Mouse (Mus musculus) megakaryocyte, embryonic 14.5 days (primary cell): Measurements from ENCODE around the gene Fermt2. TPM values are rescaled to one million over a fixed set of nuclear protein-coding genes. Genes with fewer than 3 reads are reported as not detected.

Source experiments
- H3K27me3 ChIP-seq: replicated peaks from 2 replicates; pipeline ENCODE3; 2012; ENCODE audit warnings: inconsistent platforms
- H3K36me3 ChIP-seq: replicated peaks from 2 replicates; pipeline ENCODE3; 2012; ENCODE audit warnings: low read length, inconsistent platforms, mixed read lengths
- H3K4me1 ChIP-seq: 2 replicates; pipeline ENCODE4 v1.6.1; 2012; ENCODE audit warnings: inconsistent platforms
- H3K4me3 ChIP-seq: replicated peaks from 2 replicates; pipeline ENCODE3; 2012; ENCODE audit warnings: moderate library complexity, mild to moderate bottlenecking, inconsistent platforms
- H3K9me3 ChIP-seq: 2 replicates; pipeline ENCODE4 v1.6.1; 2012; ENCODE audit warnings: inconsistent platforms
- FLI1 ChIP-seq: IDR thresholded peaks from 2 replicates; pipeline ENCODE4 v1.6.1; 2012; ENCODE audit warnings: low read length, inconsistent platforms, mixed read lengths
- GATA1 ChIP-seq: IDR thresholded peaks from 3 replicates; pipeline ENCODE4 v1.6.1; 2012; ENCODE audit warnings: mixed read lengths, low read length, inconsistent platforms, borderline replicate concordance
- polyA plus RNA-seq: library from polyadenylated mRNA; stranded (reverse); fragments of >175 nt; gene quantifications from 2 replicates; pipeline ENCODE4 v1.2.3, GENCODE M21; 2012; ENCODE audit warnings: low replicate concordance; ENCODE audit not compliant: insufficient read depth

The Fermt2 gene
- polyA plus RNA-seq, 1 experiment = not detected

GRCm38 (mm10) chr14:45418553-45418952 lies 111.4 kb downstream of the Fermt2 start:
- peaks cover 4% of the 10 kb centered on the region for H3K27me3 ChIP-seq
- TF ChIP-seq GATA1 = no peak
- TF ChIP-seq FLI1 = no peak
- peaks cover 7% of the 10 kb centered on the region; the same call in 1 of the 2 replicates for H3K4me1 ChIP-seq
- H3K4me3 ChIP-seq = no peak overlapping the region
- no peaks in the 10 kb centered on the region for H3K36me3 ChIP-seq
- no peaks in the 10 kb centered on the region for H3K9me3 ChIP-seq

- Histone ChIP-seq H3K36me3 (no peaks in the 10 kb centered on the region), H3K9me3 (no peaks in the 10 kb centered on the region), H3K27me3 (peaks cover 2% of the 10 kb centered on the region), H3K4me3 (no peak overlapping the region), H3K4me1 (no peaks in the 10 kb centered on the region)
- no peak for TF ChIP-seq FLI1
- TF ChIP-seq GATA1 = no peak
Observed at GRCm38 (mm10) chr14:45416265-45416664, 113.7 kb downstream of the Fermt2 start.

Other genes starting within 250 kb of the Fermt2 start
- 3.0 and 3.5 TPM in 2 replicates for gene Ero1l, start 211.3 kb downstream of the Fermt2 start, polyA plus RNA-seq
- 3.3 TPM in 1 of 2 replicates, not detected in the other for gene Psmc6, start 200.3 kb downstream of the Fermt2 start, polyA plus RNA-seq
- 46.9 and 201 TPM in 2 replicates for gene Styx, start 179.0 kb downstream of the Fermt2 start, polyA plus RNA-seq
- 2.9 and 8.8 TPM in 2 replicates for gene Gnpnat1, start 125.2 kb downstream of the Fermt2 start, polyA plus RNA-seq
- gene Ddhd1, start 128.0 kb upstream of the Fermt2 start, polyA plus RNA-seq = 1.0 and 2.8 TPM in 2 replicates